Mouse (Mus musculus): ENCODE measurements around the gene Six3.

DNA sequence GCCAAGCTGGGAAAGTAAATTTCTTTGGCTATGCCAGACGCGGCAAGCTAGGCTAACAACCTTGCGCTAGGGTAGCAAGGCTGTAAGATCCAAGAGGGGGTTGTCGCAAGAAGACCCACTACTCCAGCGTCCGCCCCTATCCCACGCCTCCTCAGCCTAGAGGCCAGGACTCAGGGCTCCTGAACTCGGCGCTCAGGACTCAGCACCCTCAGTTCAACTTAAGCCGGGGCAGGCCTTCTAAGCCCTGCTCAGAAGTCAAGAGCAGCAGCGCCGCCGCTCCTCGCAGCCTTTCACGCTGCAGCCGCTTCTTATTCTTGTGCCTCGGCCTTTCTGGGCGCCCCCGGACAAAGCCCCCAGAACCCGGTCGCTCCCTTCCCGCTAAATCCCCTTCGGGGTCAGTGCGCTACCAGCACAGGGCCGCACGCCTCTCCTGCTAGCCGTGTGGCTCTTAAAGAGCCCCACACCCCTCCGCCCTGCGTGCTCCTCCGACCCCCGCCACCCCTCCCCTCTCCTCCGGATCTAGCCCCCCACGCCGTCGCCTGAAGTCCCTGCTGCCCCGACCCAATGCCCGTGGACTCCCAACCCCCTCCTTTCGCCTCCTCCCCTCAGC is 1.4 kb downstream of the Six3 start:
- TF ChIP-seq POLR2A (IDR thresholded peaks at IDR 0.05; ENCODE audit: extremely low read depth, insufficient read depth, low read length), result no peak
- TF ChIP-seq CTCF (IDR thresholded peaks at IDR 0.05; ENCODE audit: extremely low read depth, insufficient read depth, low read length), result no peak
